Comparison of ENCODE assay signal across 21 mouse cellular contexts in genomic region chr13:103893065-103893464, GRCm38 (mm10).
"Had no signal": no experiment of that assay in that cellular context is flagged by ENCODE, and none has a peak within 500 bp of the region (broad histone marks: within the 10 kb centered on the region; RNA-seq: fewer than 3 reads in every experiment).

No protein-coding gene starts in this region.

- H3K4me2 ChIP-seq: limb, embryonic 13.5 days; liver, embryonic 12.5 days; liver, embryonic 15.5 days; lung, embryonic 15.5 days; midbrain, embryonic 11.5 days; neural tube, embryonic 12.5 days; neural tube, embryonic 15.5 days had no signal

- H3K27me3 ChIP-seq: limb, embryonic 13.5 days; liver, embryonic 12.5 days; liver, embryonic 15.5 days; lung, embryonic 15.5 days; neural tube, embryonic 12.5 days; neural tube, embryonic 15.5 days had no signal

- H3K9ac ChIP-seq: limb, embryonic 13.5 days; liver, embryonic 12.5 days; liver, embryonic 15.5 days; lung, embryonic 15.5 days; neural tube, embryonic 12.5 days; neural tube, embryonic 15.5 days had no signal

- H3K4me1 ChIP-seq: limb, embryonic 10.5 days; liver, embryonic 15.5 days had no signal

- H3K36me3 ChIP-seq: liver, embryonic 15.5 days; lung, embryonic 15.5 days had no signal

- H3K9me3 ChIP-seq: limb, embryonic 10.5 days; liver, embryonic 12.5 days; liver, embryonic 15.5 days; lung, embryonic 15.5 days; neural tube, embryonic 15.5 days had no signal

- H3K4me3 ChIP-seq: layer of hippocampus, adult 2 months; limb, embryonic 10.5 days; limb, embryonic 13.5 days; liver, embryonic 12.5 days; liver, embryonic 15.5 days; lung, embryonic 15.5 days; neural tube, embryonic 12.5 days; neural tube, embryonic 15.5 days had no signal

- DNase-seq: kidney, adult 8-10 months; kidney, postnatal 25 days; layer of hippocampus, adult 9-11 months; liver; lung, adult 18-20 months; lung, postnatal 10 days; lung, postnatal 36 days; midbrain, embryonic 14.5 days; retina, postnatal 1 day; thymus, adult 18-20 months; thymus, postnatal 4 days had no signal

- ATAC-seq: intestine, postnatal 0 days; liver, embryonic 12.5 days had no signal

- H3K27ac ChIP-seq: layer of hippocampus, adult 2 months; limb, embryonic 10.5 days; limb, embryonic 13.5 days; liver, embryonic 12.5 days; liver, embryonic 15.5 days; lung, embryonic 15.5 days; neural tube, embryonic 12.5 days; neural tube, embryonic 15.5 days had no signal
